ENCODE assay signal across 10 mouse cellular contexts in genomic region chr7:105628633-105629032, GRCm38 (mm10). TPM values are rescaled to one million over a fixed set of nuclear protein-coding genes. Genes with fewer than 3 reads are reported as not detected.
DNase-seq lines count a peak whose midpoint lies in the region; ATAC-seq lines count a peak whose summit lies in the region.
"Had no signal": no experiment of that assay in that cellular context is flagged by ENCODE, and none has a peak within 500 bp of the region (broad histone marks: within the 10 kb centered on the region; RNA-seq: fewer than 3 reads in every experiment).

No protein-coding gene starts in this region.

- no peak overlapping the region for H3K4me3 ChIP-seq in embryonic facial prominence, embryonic 14.5 days (ENCODE audit: low read depth, low read length)
- no peak overlapping the region for H3K4me3 ChIP-seq in embryonic facial prominence, embryonic 10.5 days
- H3K4me3 ChIP-seq: embryonic facial prominence, embryonic 12.5 days had no signal

- H3K36me3 ChIP-seq in embryonic facial prominence, embryonic 14.5 days (ENCODE audit: control insufficient read depth, insufficient read depth, low read length): peaks cover 20% of the 10 kb centered on the region
- peaks cover 18% of the 10 kb centered on the region for H3K36me3 ChIP-seq in embryonic facial prominence, embryonic 10.5 days (replicated peaks)

- ATAC-seq in embryonic facial prominence, embryonic 14.5 days (ENCODE audit: low read depth): no peak
- peak; percentile 52 for ATAC-seq in granulocyte monocyte progenitor cell, adult 5-6 weeks (replicated peaks; ENCODE audit: poor library complexity, severe bottlenecking)
- no peak for ATAC-seq in inflammation-experienced regulatory T-cells, adult 6 months

- 0 out of 2 replicates have a peak, but pooled peaks cover 4% of the 10 kb centered on the region for H3K4me1 ChIP-seq in embryonic facial prominence, embryonic 14.5 days (ENCODE audit: control insufficient read depth, insufficient read depth, low read length)
- peaks cover 25% of the 10 kb centered on the region for H3K4me1 ChIP-seq in embryonic facial prominence, embryonic 10.5 days

- H3K27me3 ChIP-seq in embryonic facial prominence, embryonic 14.5 days (replicated peaks; ENCODE audit: control insufficient read depth, insufficient read depth, low read length): no peaks in the 10 kb centered on the region
- H3K27me3 ChIP-seq in embryonic facial prominence, embryonic 10.5 days (replicated peaks; ENCODE audit: low read depth, poor library complexity, severe bottlenecking): no peaks in the 10 kb centered on the region
- H3K27me3 ChIP-seq: embryonic facial prominence, embryonic 12.5 days had no signal

- H3K27ac ChIP-seq in embryonic facial prominence, embryonic 14.5 days (replicated peaks; ENCODE audit: low read depth, low read length): no peak overlapping the region
- H3K27ac ChIP-seq in embryonic facial prominence, embryonic 10.5 days (replicated peaks): no peak overlapping the region
- H3K27ac ChIP-seq: embryonic facial prominence, embryonic 12.5 days; macrophage had no signal

- no peaks in the 10 kb centered on the region for H3K9me3 ChIP-seq in embryonic facial prominence, embryonic 14.5 days (ENCODE audit: control insufficient read depth, low read length)
- no peaks in the 10 kb centered on the region for H3K9me3 ChIP-seq in embryonic facial prominence, embryonic 10.5 days
- H3K9me3 ChIP-seq: embryonic facial prominence, embryonic 12.5 days had no signal

- peak; percentile 73 for DNase-seq in embryonic facial prominence, embryonic 14.5 days (ENCODE audit: low spot score)
- no peak for DNase-seq in embryonic facial prominence, embryonic 10.5 days (ENCODE audit: low spot score)
- DNase-seq in NIH3T3 (ENCODE audit: low read depth): peak; percentile 43
- DNase-seq in kidney, adult 11 months: peak; percentile 70
- DNase-seq in lung, postnatal 25 days (ENCODE audit: low spot score): peak; percentile 86
- no peak for DNase-seq in thymus, adult 18-20 months

- H3K9ac ChIP-seq in embryonic facial prominence, embryonic 14.5 days (ENCODE audit: low read depth, low read length): no peak overlapping the region
- H3K9ac ChIP-seq: embryonic facial prominence, embryonic 12.5 days had no signal

- H3K4me2 ChIP-seq in embryonic facial prominence, embryonic 14.5 days (ENCODE audit: low read depth, low read length): no peak overlapping the region
- H3K4me2 ChIP-seq: embryonic facial prominence, embryonic 12.5 days had no signal

- 67% methylated on average over 2 of the region's 3 CpGs for WGBS in embryonic facial prominence, embryonic 14.5 days
- WGBS in embryonic facial prominence, embryonic 10.5 days: 37% methylated on average over 3 of the region's 3 CpGs

RNA-seq across cellular contexts. Expression of gene Trim3, which starts 4.7 kb away (rescaled TPM):
- 31.2 and 32.8 TPM in 2 replicates for polyA plus RNA-seq in embryonic facial prominence, embryonic 14.5 days (2014; fragmentation: Nextera tagmentation; extraction: Ambion mirVana)
- 28.8 and 34.9 TPM in 2 replicates for polyA plus RNA-seq in embryonic facial prominence, embryonic 10.5 days (2016; fragmentation: Nextera tagmentation; extraction: Ambion mirVana)
- 1.7 and 5.4 TPM in 2 replicates for total RNA-seq in granulocyte monocyte progenitor cell, adult 5-6 weeks (2014; fragmentation: Nextera tagmentation)
- total RNA-seq in granulocyte monocyte progenitor cell, adult 5-6 weeks (2017): 1.4 and 5.0 TPM in 2 replicates
- polyA plus RNA-seq in inflammation-experienced regulatory T-cells, adult 6 months (2017; shearing (Covaris generic)): 1 to 10 TPM in 2 of 3 experiments, under 1 TPM in 1; 0.70 to 5.4 (median 3.3) TPM

RNA-seq across cellular contexts. Expression of gene Timm10b, which starts 11.2 kb away (rescaled TPM):
- 183 and 216 TPM in 2 replicates for polyA plus RNA-seq in embryonic facial prominence, embryonic 14.5 days (2014; fragmentation: Nextera tagmentation; extraction: Ambion mirVana)
- 158 and 163 TPM in 2 replicates for polyA plus RNA-seq in embryonic facial prominence, embryonic 10.5 days (2016; fragmentation: Nextera tagmentation; extraction: Ambion mirVana)
- 39.1 and 49.7 TPM in 2 replicates for total RNA-seq in granulocyte monocyte progenitor cell, adult 5-6 weeks (2014; fragmentation: Nextera tagmentation)
- 72.1 and 77.6 TPM in 2 replicates for total RNA-seq in granulocyte monocyte progenitor cell, adult 5-6 weeks (2017)
- 100 to 1,000 TPM; 193 to 230 (median 222) TPM for polyA plus RNA-seq in inflammation-experienced regulatory T-cells, adult 6 months (2017; shearing (Covaris generic))

RNA-seq across cellular contexts. Expression of gene Arfip2, which starts 11.6 kb away (rescaled TPM):
- 100 and 103 TPM in 2 replicates for polyA plus RNA-seq in embryonic facial prominence, embryonic 14.5 days (2014; fragmentation: Nextera tagmentation; extraction: Ambion mirVana)
- 61.2 and 64.1 TPM in 2 replicates for polyA plus RNA-seq in embryonic facial prominence, embryonic 10.5 days (2016; fragmentation: Nextera tagmentation; extraction: Ambion mirVana)
- total RNA-seq in granulocyte monocyte progenitor cell, adult 5-6 weeks (2014; fragmentation: Nextera tagmentation): 23.8 and 31.4 TPM in 2 replicates
- total RNA-seq in granulocyte monocyte progenitor cell, adult 5-6 weeks (2017): 47.1 and 85.6 TPM in 2 replicates
- 10 to 100 TPM; 10.3 to 12.8 (median 12.2) TPM for polyA plus RNA-seq in inflammation-experienced regulatory T-cells, adult 6 months (2017; shearing (Covaris generic))

RNA-seq across cellular contexts. Expression of gene Gm45799, which starts 11.7 kb away (rescaled TPM):
- polyA plus RNA-seq in embryonic facial prominence, embryonic 14.5 days (2014; fragmentation: Nextera tagmentation; extraction: Ambion mirVana): 38.5 and 40.0 TPM in 2 replicates
- 13.5 and 22.0 TPM in 2 replicates for polyA plus RNA-seq in embryonic facial prominence, embryonic 10.5 days (2016; fragmentation: Nextera tagmentation; extraction: Ambion mirVana)
- 28.7 TPM in 1 of 2 replicates, not detected in the other for total RNA-seq in granulocyte monocyte progenitor cell, adult 5-6 weeks (2014; fragmentation: Nextera tagmentation)
- total RNA-seq in granulocyte monocyte progenitor cell, adult 5-6 weeks (2017): 0.99 TPM in 1 of 2 replicates, not detected in the other
- 10 to 100 TPM in 1 of 3 experiments, 1 to 10 TPM in 2; 4.9 to 13.7 (median 8.7) TPM for polyA plus RNA-seq in inflammation-experienced regulatory T-cells, adult 6 months (2017; shearing (Covaris generic))

RNA-seq across cellular contexts. Expression of gene Dnhd1, which starts 22.0 kb away (rescaled TPM):
- polyA plus RNA-seq in embryonic facial prominence, embryonic 14.5 days (2014; fragmentation: Nextera tagmentation; extraction: Ambion mirVana): 0.45 and 2.3 TPM in 2 replicates
- polyA plus RNA-seq in embryonic facial prominence, embryonic 10.5 days (2016; fragmentation: Nextera tagmentation; extraction: Ambion mirVana): 0.27 and 0.44 TPM in 2 replicates
- total RNA-seq in granulocyte monocyte progenitor cell, adult 5-6 weeks (2014; fragmentation: Nextera tagmentation): 0.45 and 3.7 TPM in 2 replicates
- 0.13 and 1.2 TPM in 2 replicates for total RNA-seq in granulocyte monocyte progenitor cell, adult 5-6 weeks (2017)
- polyA plus RNA-seq in inflammation-experienced regulatory T-cells, adult 6 months (2017; shearing (Covaris generic)): 1 to 10 TPM in 1 of 3 experiments, under 1 TPM in 2; 0.26 to 1.1 (median 0.46) TPM

Comparison
In these comparisons a context has a peak if more than half of its experiments do, and no peak if none do; other contexts are left out.
1. DNase-seq: peak in embryonic facial prominence, embryonic 14.5 days (single experiment), NIH3T3 (single experiment), kidney, adult 11 months (single experiment) and lung, postnatal 25 days (single experiment); none in embryonic facial prominence, embryonic 10.5 days (single experiment) and thymus, adult 18-20 months (0 of 2).